Mouse (Mus musculus) megakaryocyte progenitor cell, adult 5-6 weeks (primary cell): Measurements from ENCODE around the gene Wdr82. TPM values are rescaled to one million over a fixed set of nuclear protein-coding genes. Genes with fewer than 3 reads are reported as not detected.
"Not testable (repeated sequence)": the region's sequence is repeated elsewhere in the genome, so short reads cannot be mapped to it uniquely, and the experiment has no call there.

Experiments
- ATAC-seq: replicated peaks from 2 replicates; pipeline ENCODE4 v1.8.0; 2016; ENCODE audit warnings: mild to moderate bottlenecking, moderate TSS enrichment, inconsistent platforms; ENCODE audit not compliant: poor library complexity
- total RNA-seq, 2 experiments: library from RNA; stranded (forward) in 1 of 2; stranded (reverse) in 1 of 2; fragments of 157-497, 149-512 nt in 1 of 2; fragments of 200-1000 nt in 1 of 2; gene quantifications; 2 replicates each; pipeline versions ENCODE4 v1.2.3 to v1.2.4; 2015 to 2017

Gene Wdr82
- total RNA-seq, 2 experiments from 2014 or later, result 58.1 to 72.5 TPM

DNA sequence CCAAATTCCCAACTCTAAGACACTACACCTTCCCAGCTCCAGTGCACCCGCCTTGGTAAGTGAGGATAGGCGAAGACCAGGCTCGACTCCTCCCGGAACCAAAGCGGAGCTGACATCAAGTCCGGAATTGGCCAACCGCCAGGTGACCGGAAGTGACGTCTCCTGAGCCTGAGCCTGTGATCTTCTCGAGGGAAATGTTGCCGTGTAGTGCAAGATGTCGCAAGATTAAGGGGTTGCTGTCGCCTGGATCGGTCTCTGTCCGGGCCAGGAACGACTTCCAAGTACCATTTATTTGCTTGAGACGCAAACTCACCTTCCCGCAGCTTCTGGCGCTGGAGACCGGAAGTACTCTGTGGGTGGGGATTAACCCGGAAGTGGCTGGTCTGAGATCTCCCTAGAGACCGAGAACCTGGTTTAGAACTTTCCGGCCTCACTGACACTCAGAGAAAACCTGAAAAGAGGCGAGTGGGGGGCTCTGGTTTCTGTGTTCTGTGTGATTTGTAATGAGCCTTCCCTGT lies 10.9 kb upstream of the Wdr82 start:
- ATAC-seq, result peak; percentile 76

GRCm38 (mm10) chr9:106160426-106160825 lies 10.3 kb upstream of the Wdr82 start:
- no peak for ATAC-seq

GRCm38 (mm10) chr9:106166709-106167108 lies 4.0 kb upstream of the Wdr82 start:
- no peak for ATAC-seq

DNA sequence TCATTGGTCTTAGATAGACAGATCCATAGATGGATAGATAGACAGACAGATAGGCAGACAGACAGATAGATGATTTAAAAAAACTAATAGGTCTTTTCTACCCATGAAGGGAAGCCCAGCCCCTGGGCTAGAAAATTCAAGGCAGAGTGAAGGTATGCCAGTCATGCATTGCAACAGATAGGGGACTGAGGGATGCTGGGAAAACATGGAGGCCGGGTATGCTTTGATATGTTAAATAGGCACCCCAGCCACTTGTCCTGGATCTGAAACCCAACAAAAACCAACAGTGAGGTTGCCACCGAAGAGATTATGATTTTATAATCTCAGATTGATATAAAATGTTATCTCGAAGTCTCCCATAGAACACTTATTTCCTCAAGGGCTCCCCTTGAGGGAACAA lies 3.5 kb upstream of the Wdr82 start:
- no peak for ATAC-seq

DNA sequence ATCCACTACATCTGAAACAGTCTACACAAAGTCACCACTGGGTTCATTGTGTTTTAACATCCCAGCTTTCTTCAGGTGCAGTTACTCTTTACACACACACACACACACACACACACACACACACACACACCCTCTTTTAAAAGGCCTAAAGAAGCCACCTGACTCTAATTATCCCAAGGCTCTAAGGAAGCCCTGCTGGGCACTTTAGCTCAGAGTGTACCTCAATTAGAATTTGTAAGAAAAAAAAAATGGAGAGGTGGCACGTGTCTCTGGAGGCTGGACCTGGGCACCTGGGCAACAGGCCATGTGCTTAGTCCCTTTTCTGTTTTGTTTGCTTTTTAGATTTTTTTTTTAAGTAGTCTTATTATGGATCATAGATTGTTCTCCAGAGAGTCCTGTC lies 3.0 kb upstream of the Wdr82 start:
- no peak for ATAC-seq

- ATAC-seq, result not testable (repeated sequence)
These were observed 1.7 kb upstream of the Wdr82 start for GRCm38 (mm10) chr9:106169006-106169405.

DNA sequence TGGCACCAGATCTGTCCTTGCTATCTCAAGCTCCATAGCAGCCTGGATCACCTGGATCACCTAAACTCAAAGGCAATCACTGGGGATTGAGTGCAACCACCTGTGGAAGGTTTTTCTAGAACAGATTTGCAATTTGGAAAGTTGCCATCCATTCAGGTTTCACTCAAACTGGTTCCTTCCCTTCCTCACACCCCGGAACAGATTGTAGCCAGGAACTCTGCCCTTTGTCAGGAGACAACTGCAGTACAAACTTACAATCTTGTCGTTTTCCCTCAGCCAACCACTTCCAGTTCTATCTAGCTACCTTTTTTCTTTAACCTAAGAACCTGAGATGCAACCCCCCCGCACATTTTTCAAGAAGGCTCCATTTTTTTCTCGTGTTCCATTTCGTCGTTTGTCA lies 811 bp upstream of the Wdr82 start:
- ATAC-seq, result no peak

DNA sequence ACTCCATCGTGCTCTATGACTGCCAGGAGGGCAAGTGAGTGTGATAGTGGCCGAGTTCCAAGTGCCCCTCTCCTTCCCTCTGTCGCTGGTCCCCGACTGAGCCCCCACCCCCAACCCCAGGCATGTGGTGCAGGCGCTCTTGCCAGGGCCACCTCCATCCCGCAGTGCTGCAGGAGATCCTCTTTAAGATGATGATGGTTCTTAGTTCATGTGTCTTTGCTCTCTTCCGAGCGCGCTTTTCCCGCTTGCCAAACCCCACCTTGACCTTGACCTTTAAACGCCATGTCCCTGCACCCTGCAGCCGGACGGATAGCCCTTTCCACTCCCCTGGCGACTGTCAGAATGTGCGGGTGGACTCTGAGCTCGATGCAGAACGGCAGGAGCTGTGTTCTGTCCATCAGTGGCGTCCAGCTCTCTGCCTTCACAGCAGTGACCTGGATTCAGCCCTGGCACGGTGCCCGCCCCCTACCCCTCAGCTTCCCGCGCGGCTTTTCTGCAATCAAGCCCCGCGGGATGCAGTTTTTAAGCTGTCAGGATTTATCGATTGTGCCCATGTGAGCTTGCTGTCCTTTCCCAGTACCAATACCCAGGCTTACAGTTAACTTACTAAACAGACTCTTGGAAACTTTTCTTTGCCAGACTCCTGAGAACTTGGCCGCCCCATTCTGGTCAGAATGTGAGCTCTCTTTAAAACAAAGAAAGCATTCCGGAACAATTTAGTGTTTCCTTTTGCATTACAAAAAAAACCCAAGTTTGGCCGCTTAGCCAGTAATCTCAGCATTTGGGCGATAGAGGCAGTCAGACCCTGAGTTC lies 824 bp downstream of the Wdr82 start:
- ATAC-seq, result peak; percentile 19

GRCm38 (mm10) chr9:106172527-106172926 lies 1.8 kb downstream of the Wdr82 start:
- ATAC-seq, result no peak

DNA sequence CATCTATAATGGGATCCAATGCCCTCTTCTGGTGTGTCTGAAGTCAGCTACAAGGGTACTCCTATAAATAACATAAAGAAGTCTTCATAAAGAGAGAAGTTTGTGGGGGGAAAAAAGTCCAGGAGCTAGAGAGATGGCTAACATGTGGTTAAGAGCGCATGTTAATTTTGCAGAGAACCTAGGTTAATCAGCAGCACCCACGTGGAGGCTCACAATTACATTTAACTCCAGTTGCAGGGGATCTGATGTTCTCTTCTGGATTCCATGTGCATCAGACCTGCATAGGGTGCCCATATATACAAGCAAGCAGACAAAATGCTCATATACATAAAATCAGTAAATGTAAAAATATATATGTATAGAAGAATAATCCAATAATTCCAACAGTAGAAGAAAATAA lies 2.6 kb downstream of the Wdr82 start:
- ATAC-seq, result no peak

DNA sequence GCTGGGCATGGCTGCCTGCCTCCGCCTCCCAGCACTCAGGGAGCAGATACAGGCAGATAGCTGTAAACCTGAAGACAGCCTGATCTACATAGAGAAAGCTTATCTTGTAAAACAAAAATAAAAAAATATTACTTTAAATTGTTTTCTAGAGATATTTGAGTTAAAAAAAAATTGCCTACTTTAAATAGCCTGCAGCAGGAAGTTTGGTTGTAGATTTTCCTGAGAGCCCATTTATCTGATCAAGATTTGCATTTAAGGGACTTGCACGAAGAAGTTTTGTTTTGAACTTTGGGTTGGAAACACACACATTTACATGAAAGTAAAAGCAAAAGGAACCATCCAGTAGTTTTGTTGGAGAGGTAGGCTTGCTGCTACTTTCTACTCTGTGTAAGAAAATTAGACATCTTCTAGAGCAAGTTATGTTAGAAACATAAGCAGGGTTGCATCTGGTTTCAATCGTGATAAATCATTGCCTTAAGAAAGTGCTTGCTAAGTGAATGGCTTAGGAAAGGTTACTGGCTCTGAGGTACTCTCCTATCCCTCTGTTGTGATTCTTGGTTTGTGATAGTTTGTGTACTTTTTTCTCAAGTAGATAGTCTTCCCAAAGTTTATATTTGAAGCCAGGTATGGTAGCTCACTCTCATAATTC lies 4.9 kb downstream of the Wdr82 start:
- ATAC-seq, result no peak

DNA sequence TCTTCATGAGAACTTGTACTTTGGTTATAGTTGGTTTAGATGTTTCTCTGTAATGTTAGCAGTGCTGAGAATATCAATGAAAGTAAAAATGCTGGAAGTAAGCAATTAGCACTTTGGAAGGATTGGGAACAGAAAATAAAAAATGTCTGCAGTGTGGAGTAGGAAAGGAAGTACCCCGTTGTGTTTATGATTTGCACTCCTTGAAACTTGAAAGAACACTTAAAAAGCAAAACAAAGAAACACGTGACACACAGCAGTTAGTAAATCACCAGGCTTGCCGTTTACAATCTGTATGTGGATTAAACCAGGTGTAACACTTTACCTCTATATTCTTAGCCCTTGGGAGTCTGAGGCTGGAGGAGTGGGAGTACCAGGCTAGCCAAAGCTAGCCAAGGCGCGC lies 6.0 kb downstream of the Wdr82 start:
- ATAC-seq, result no peak

- ATAC-seq, result no peak
These were observed 7.1 kb downstream of the Wdr82 start for GRCm38 (mm10) chr9:106177799-106178198.

DNA sequence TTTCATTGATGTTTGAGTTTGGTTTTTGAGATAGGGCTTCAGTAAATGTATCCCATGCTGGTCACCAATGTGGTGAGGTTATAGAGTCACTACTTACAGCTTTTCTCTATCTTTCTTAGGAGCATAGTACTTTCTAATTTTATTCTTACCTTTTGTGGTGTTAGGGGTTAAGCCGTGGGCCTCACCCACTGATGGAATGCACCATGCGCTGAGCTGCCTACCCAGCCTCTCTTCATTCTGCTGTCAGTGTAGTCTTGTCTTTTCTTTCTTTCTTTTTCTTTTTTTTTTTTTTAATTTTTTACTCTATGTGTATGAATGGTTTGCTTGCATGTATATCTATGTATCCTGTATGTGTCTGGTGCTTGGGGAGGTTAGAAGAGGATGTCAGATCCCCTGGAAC lies 8.7 kb downstream of the Wdr82 start:
- no peak for ATAC-seq

GRCm38 (mm10) chr9:106179964-106180363 lies 9.2 kb downstream of the Wdr82 start:
- ATAC-seq, result no peak

DNA sequence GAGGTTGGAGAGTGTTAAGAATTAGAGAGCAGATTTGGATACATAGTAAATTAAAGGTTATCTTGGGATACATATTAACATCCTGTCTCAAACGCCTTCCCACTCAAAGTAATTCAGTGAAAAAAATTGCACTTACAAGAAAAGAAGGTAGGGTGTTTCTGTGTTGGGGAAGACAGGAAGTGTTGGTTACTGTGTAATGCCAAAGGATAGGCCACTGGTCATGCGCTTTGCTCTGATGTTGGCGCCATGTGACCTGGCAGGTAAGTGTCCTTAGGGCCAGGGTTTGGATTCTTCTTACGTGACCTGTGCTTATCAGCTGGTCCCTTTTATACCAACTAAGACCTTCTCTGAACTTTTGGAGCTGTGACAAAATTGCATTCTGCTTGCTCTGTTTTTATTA lies 11.4 kb downstream of the Wdr82 start:
- ATAC-seq, result no peak

DNA sequence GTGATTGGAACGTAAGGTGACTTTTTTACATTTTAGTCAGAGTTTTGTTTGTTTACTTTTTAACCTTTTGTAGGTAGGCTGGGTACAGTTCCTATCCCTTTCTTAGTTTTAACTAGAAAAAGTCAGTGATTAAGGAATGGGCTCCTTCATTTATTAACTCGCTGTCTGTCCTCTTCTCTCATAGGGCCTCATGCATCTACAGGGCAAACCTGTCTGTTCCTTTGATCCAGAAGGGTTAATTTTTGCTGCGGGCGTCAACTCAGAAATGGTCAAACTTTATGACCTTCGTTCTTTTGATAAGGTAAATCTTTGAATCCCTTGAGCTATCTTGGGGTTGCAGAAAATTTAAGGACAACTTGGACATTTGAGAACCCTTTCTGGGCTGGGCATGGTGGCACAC lies 13.3 kb downstream of the Wdr82 start:
- ATAC-seq, result no peak

- ATAC-seq, result no peak
These were observed 20.6 kb downstream of the Wdr82 start for GRCm38 (mm10) chr9:106191355-106191754.

DNA sequence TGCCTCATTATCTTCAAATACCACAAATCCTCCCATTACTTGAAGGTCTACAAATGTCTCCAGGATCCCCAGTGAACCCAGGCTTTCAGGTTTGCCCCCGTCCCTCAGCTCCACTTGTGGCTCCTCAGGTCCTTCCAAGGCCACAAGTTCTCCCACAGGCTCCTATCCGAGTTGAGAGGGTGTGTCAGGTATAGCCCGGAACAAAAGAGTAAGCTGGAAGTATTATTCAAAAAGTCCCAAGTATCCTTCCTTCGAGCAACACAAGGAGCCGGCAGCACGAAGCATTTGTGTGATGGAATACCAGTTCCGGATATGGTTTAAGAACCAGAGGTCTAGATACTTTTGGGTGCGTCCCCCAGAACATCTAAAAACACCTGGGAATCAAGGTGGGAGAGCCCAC lies 21.3 kb downstream of the Wdr82 start:
- ATAC-seq, result no peak

DNA sequence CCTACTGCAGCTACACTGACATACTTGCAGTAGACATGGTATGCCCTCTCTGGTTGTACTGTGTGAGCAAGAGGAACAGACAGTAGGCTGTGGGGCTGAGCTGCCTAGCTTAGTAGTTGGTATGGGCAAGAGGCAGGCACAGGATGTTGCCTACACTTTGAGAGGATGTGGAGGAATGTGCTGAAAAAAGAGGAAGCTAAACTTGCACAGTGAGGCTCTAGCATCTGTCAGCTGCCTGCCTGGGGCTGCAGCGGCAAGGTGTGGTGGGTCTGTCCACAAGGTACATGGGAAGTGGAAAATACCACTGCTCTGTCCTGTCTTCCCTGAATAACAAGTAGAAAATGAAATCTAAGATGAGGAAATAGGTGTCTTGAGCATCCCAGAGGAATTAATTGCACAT lies 22.3 kb downstream of the Wdr82 start:
- peak; percentile 90 for ATAC-seq

DNA sequence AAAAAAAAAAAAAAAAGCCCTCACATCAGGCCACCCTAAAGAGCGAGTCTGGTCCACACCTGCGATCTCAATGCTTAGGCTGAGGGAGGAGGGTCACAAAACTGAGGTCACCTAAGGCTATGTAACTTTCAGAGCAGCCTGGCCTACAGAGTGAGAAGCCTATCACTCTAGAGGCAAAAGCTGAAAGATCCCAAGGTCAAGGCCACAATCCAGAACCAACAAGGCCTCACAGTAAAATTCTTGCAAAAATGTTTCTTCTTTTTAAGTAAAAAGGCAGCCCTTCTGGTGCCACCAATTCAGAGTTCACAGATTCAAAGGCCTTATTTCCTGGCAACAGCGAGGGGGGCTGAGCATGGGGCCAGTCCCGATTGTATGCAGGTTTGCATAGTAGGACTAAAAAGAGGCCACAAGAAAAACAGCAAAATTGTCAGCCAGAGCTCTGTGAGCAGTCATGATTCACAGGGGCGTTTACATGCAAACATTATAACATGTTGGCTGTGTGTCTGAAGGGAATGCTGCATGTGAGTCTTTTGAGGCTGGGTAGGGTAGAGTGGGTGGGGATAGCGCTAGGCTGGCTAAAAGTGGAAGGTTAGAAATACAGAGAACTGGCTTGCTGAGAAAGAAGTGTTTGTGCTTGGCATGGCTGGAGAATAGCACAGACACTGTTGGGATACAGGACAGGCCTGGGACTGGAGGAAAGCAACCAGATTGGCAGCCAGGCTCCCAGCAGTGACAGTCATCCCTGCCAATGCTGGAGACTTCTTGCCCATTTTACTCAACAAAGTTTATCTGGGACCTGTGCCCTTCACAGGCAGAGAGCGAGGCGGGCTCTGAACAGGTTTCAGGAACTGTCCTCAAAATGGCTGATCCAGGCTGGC lies 23.4 kb downstream of the Wdr82 start:
- ATAC-seq, result no peak
